Comparison of ENCODE assay signal across 9 mouse cellular contexts in the genomic region with DNA sequence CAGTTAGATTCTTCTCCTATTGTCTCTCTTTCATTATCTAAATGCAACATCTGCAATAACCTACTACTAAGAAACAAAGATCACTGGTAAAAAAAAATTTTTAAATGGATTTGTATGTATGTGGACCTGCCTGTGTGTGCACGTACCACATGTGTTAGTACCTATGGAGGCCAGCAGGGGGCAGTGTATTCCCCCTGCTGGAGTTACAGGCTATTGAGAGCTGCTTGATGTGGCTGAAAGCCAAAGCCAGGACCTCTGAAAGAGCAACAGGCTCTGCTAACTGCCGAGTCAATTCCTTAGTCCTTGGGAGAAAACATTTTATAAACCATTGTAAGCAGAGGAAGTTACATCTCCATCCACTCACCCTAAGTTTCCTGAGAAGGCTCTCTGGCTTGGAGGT. TPM values are rescaled to one million over a fixed set of nuclear protein-coding genes. Genes with fewer than 3 reads are reported as not detected.
A peak's percentile ranks its signal among the peaks of the same experiment; 100 is the strongest.
DNase-seq lines count a peak whose midpoint lies in the region; TF ChIP-seq lines count a peak whose summit lies in the region.
"Had no signal": no experiment of that assay in that cellular context is flagged by ENCODE, and none has a peak within 500 bp of the region (broad histone marks: within the 10 kb centered on the region; RNA-seq: fewer than 3 reads in every experiment).

No protein-coding gene starts in this region.

- TF ChIP-seq CTCF in CH12.LX (conservative IDR thresholded peaks at IDR 0.05 in 1 of 2, IDR thresholded peaks at IDR 0.05 in 1 of 2; ENCODE audit: low read depth in 2 of 2, low read length in 2 of 2) = peak; percentile 24 to 70; a peak in 3 of 4 replicates

- in situ Hi-C loops in CH12.LX (cut with MboI; ENCODE audit: low pct_ligation_motif_present, low pct_unique_long_range_greater_than_20kb, low sequenced_read_pairs) = loop anchor here (5.0 kb wide), 1 partner anchor 96 kb away; no protein-coding TSS in a partner anchor

- H3K36me3 ChIP-seq in CH12.LX (replicated peaks in 1 of 2; ENCODE audit: control insufficient read depth in 1 of 2, insufficient read depth in 1 of 2, low read length in 1 of 2) = no peaks in the 10 kb centered on the region
- H3K36me3 ChIP-seq: embryonic facial prominence, embryonic 15.5 days had no signal

- peaks cover 52% of the 10 kb centered on the region for H3K27me3 ChIP-seq in CH12.LX (replicated peaks)
- H3K27me3 ChIP-seq: embryonic facial prominence, embryonic 15.5 days had no signal

- no peak overlapping the region for H3K9ac ChIP-seq in CH12.LX (ENCODE audit: insufficient read depth, low read depth)
- H3K9ac ChIP-seq: embryonic facial prominence, embryonic 15.5 days had no signal

- DNase-seq in layer of hippocampus, adult 9-11 months = peak; percentile 26
- no peak for DNase-seq in layer of hippocampus, postnatal 25 days (ENCODE audit: extremely low spot score in 1 of 2, low spot score in 1 of 2)
- DNase-seq in CH12.LX (ENCODE audit: extremely low read depth) = no peak
- peak; percentile 54 for DNase-seq in T-cell, adult 2 months (ENCODE audit: low spot score)
- DNase-seq in gastrocnemius, adult 8-10 months (ENCODE audit: low spot score in 2 of 2) = peak; percentile 58 to 69
- peak; percentile 80 for DNase-seq in lung, postnatal 10 days
- no peak for DNase-seq in urinary bladder, postnatal 10 days (ENCODE audit: low spot score)
- no peak for DNase-seq in layer of hippocampus, postnatal 36 days

- no peak overlapping the region for H3K27ac ChIP-seq in CH12.LX (ENCODE audit: insufficient read depth, low read depth)
- H3K27ac ChIP-seq: embryonic facial prominence, embryonic 15.5 days had no signal

- no peak overlapping the region for H3K4me2 ChIP-seq in CH12.LX (ENCODE audit: insufficient read depth, low read depth, poor library complexity, severe bottlenecking)
- H3K4me2 ChIP-seq: embryonic facial prominence, embryonic 15.5 days had no signal

- H3K79me2 ChIP-seq in CH12.LX (replicated peaks; ENCODE audit: control insufficient read depth, extremely low read depth, insufficient read depth, poor library complexity, severe bottlenecking) = no peaks in the 10 kb centered on the region

- TF ChIP-seq EP300 in CH12.LX (IDR thresholded peaks at IDR 0.05; ENCODE audit: low read length) = no peak

- H3K9me3 ChIP-seq in CH12.LX (replicated peaks; ENCODE audit: low read length) = peaks cover 12% of the 10 kb centered on the region
- H3K9me3 ChIP-seq: embryonic facial prominence, embryonic 15.5 days had no signal

- dilution Hi-C loops in CH12.LX (cut with MboI; ENCODE audit: extremely low pct_ligation_motif_present, extremely low pct_unique_long_range_greater_than_20kb, low sequenced_read_pairs) = no loop called here

- TF ChIP-seq RAD21 in CH12.LX (IDR thresholded peaks at IDR 0.05; ENCODE audit: low read depth, low read length) = peak; percentile 43

- H3K4me1 ChIP-seq in CH12.LX (ENCODE audit: control insufficient read depth in 1 of 2, insufficient read depth in 2 of 2) = no peaks in the 10 kb centered on the region
- H3K4me1 ChIP-seq: embryonic facial prominence, embryonic 15.5 days had no signal

- TF ChIP-seq POLR2A in CH12.LX (IDR thresholded peaks at IDR 0.05; ENCODE audit: low read depth, low read length) = no peak

- no peak overlapping the region for H3K4me3 ChIP-seq in CH12.LX (replicated peaks in 1 of 3; ENCODE audit: low read depth in 2 of 3, low read length in 2 of 3, poor library complexity in 1 of 3)
- H3K4me3 ChIP-seq: embryonic facial prominence, embryonic 15.5 days had no signal

TF ChIP-seq in CH12.LX, 34 proteins besides CTCF, POLR2A, EP300 and RAD21:
- no peak for TF ChIP-seq USF1 (IDR thresholded peaks at IDR 0.05; ENCODE audit: low read depth, low read length)
- TF ChIP-seq SMC3 (IDR thresholded peaks at IDR 0.05; ENCODE audit: low read depth, low read length) = peak; percentile 72
TF ChIP-seq in CH12.LX: peak in this region for 1.

RNA-seq across cellular contexts. Expression of a gene that starts 10.6 kb away (rescaled TPM):
- total RNA-seq in layer of hippocampus, postnatal 25 days (2021) = 10 to 100 TPM; 50.3 to 52.3 TPM
- total RNA-seq in CH12.LX (2012; rRNA removed) (0.42 and 10.0 TPM in 2 replicates), CH12.LX (2014; rRNA removed) (0.12 TPM in 1 of 2 replicates, not detected in the other)
- polyA plus RNA-seq in CH12.LX (2012; ENCODE audit: insufficient read length, low read depth) = 0.10 and 0.16 TPM in 2 replicates
- total RNA-seq in gastrocnemius, adult 8-10 months (2022) = 10 to 100 TPM; 48.8 to 97.1 (median 69.4) TPM
- total RNA-seq in layer of hippocampus, postnatal 36 days (2021) = 10 to 100 TPM; 54.4 to 57.3 TPM

RNA-seq across cellular contexts. Expression of a gene that starts 55.3 kb away (rescaled TPM):
- total RNA-seq in layer of hippocampus, postnatal 25 days (2021) = 1 to 10 TPM; 4.9 to 6.4 TPM
- total RNA-seq in CH12.LX (2012; rRNA removed) = 115 and 130 TPM in 2 replicates
- 62.9 and 65.7 TPM in 2 replicates for total RNA-seq in CH12.LX (2014; rRNA removed)
- 152 and 164 TPM in 2 replicates for polyA plus RNA-seq in CH12.LX (2012; ENCODE audit: insufficient read length, low read depth)
- 10 to 100 TPM in 2 of 4 experiments, 1 to 10 TPM in 2; 6.9 to 16.3 (median 10.2) TPM for total RNA-seq in gastrocnemius, adult 8-10 months (2022)
- total RNA-seq in layer of hippocampus, postnatal 36 days (2021) = 1 to 10 TPM; 6.0 to 8.1 TPM

Comparison
In these comparisons a context has a peak if more than half of its experiments do, and no peak if none do; other contexts are left out.
1. DNase-seq: peak in layer of hippocampus, adult 9-11 months (single experiment), T-cell, adult 2 months (single experiment), gastrocnemius, adult 8-10 months (2 of 2) and lung, postnatal 10 days (single experiment); none in layer of hippocampus, postnatal 25 days (0 of 2), CH12.LX (single experiment), urinary bladder, postnatal 10 days (single experiment) and layer of hippocampus, postnatal 36 days (0 of 2).
2. RNA of a gene that starts 10.6 kb away (total RNA-seq): 48.8 to 97.1 TPM in gastrocnemius, adult 8-10 months, 54.4 to 57.3 TPM in layer of hippocampus, postnatal 36 days and 50.3 to 52.3 TPM in layer of hippocampus, postnatal 25 days; 0.12 to 10.0 TPM in CH12.LX; every median in the first group is over 4 times any median in the second.